Mouse (Mus musculus) ES-Bruce4 (cell line): ENCODE measurements around the gene Atp13a1. TPM values are rescaled to one million over a fixed set of nuclear protein-coding genes. Genes with fewer than 3 reads are reported as not detected.

Experiments
- H3K27ac ChIP-seq: 2 replicates; pipeline ENCODE4 v1.5.1; 2012; ENCODE audit warnings: low read length, inconsistent platforms; ENCODE audit not compliant: insufficient read depth
- H3K27me3 ChIP-seq: 2 replicates; pipeline ENCODE4 v1.6.1; 2012; ENCODE audit warnings: mild to moderate bottlenecking, low read length, inconsistent platforms; ENCODE audit not compliant: control insufficient read depth, poor library complexity, insufficient read depth, severe bottlenecking
- H3K36me3 ChIP-seq: 2 replicates; pipeline ENCODE4 v1.6.1; 2012; ENCODE audit warnings: inconsistent platforms, mild to moderate bottlenecking, low read length, moderate library complexity; ENCODE audit not compliant: control insufficient read depth, poor library complexity, insufficient read depth, severe bottlenecking
- H3K4me1 ChIP-seq: one replicate; pipeline ENCODE4 v1.8.1; 2011; ENCODE audit warnings: low read length; ENCODE audit not compliant: control insufficient read depth, insufficient read depth
- H3K4me3 ChIP-seq: 2 replicates; pipeline ENCODE4 v1.5.1; 2011; ENCODE audit warnings: low read depth, mild to moderate bottlenecking, low read length
- H3K9ac ChIP-seq: 2 replicates; pipeline ENCODE4 v1.6.1; 2012; ENCODE audit warnings: low read depth, mild to moderate bottlenecking, inconsistent platforms; ENCODE audit not compliant: poor library complexity, severe bottlenecking
- H3K9me3 ChIP-seq: replicated peaks from 2 replicates; pipeline ENCODE4 v1.6.1; 2012; ENCODE audit warnings: mild to moderate bottlenecking, low read length, inconsistent platforms; ENCODE audit not compliant: control insufficient read depth, poor library complexity, insufficient read depth, severe bottlenecking
- CTCF ChIP-seq: IDR thresholded peaks from one replicate; pipeline ENCODE4 v1.8.1; 2011; ENCODE audit warnings: low read depth, low read length
- EP300 ChIP-seq: IDR thresholded peaks from 2 replicates; pipeline ENCODE4 v1.6.1; 2011; ENCODE audit warnings: low read depth, low read length; ENCODE audit not compliant: insufficient read depth
- POLR2A ChIP-seq: IDR thresholded peaks from one replicate; pipeline ENCODE4 v1.8.1; 2011; ENCODE audit warnings: low read length; ENCODE audit not compliant: insufficient read depth
- polyA plus RNA-seq: library from polyadenylated mRNA; stranded (reverse); fragments of >200 nt; gene quantifications from 2 replicates; pipeline ENCODE4 v1.2.4, GENCODE M21; 2011; ENCODE audit warnings: low read depth; ENCODE audit not compliant: missing spikeins, insufficient read depth, insufficient read length

Atp13a1 gene
- 31.1 and 32.2 TPM in 2 replicates for polyA plus RNA-seq

- peak within 1 kb of the TSS; percentile 94 for H3K4me3 ChIP-seq
- peaks cover 27% of the 10 kb centered on the region for H3K36me3 ChIP-seq
- H3K4me1 ChIP-seq = no peaks in the 10 kb centered on the region
- H3K27ac ChIP-seq = peak within 1 kb of the TSS; percentile 94
- H3K9me3 ChIP-seq = no peaks in the 10 kb centered on the region
- TF ChIP-seq POLR2A (peak; percentile 90), EP300 (no peak)
- peak within 1 kb of the TSS; percentile 96 for H3K9ac ChIP-seq
- H3K27me3 ChIP-seq = no peaks in the 10 kb centered on the region
Measured at GRCm38 (mm10) chr8:69790773-69791367, at the start of gene Atp13a1, which contains the start of gene Zfp866. TSS of gene Atp13a1 (plus strand) at chr8:69791163. TSS of gene Zfp866 (minus strand) at chr8:69791178.

DNA sequence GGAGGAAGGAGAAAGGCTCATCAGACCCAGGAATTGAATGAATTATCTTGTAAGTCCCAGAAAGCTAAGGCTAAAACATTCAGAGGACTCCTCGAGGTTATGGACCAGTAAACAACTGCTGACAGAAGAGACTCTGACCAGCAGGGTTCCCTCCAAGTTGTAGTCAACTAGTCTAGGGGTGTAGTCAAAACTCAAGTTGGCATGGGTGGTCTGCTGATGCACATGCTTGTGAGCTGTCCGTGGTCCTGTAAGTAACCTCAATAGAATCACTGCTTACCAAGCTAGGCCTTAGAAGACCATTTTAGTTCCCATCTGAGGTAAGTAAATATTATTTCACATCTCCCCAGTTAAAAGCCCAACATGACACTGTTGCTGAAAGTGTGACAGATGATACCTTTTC is 49.7 kb upstream of the Atp13a1 start:
- Histone ChIP-seq H3K27ac (no peak overlapping the region), H3K9ac (no peak overlapping the region), H3K36me3 (peaks cover 2% of the 10 kb centered on the region; the same call in 1 of the 2 replicates), H3K9me3 (no peaks in the 10 kb centered on the region), H3K4me1 (no peaks in the 10 kb centered on the region), H3K27me3 (no peaks in the 10 kb centered on the region), H3K4me3 (no peak overlapping the region)
- TF ChIP-seq CTCF (no peak), POLR2A (no peak), EP300 (no peak)

DNA sequence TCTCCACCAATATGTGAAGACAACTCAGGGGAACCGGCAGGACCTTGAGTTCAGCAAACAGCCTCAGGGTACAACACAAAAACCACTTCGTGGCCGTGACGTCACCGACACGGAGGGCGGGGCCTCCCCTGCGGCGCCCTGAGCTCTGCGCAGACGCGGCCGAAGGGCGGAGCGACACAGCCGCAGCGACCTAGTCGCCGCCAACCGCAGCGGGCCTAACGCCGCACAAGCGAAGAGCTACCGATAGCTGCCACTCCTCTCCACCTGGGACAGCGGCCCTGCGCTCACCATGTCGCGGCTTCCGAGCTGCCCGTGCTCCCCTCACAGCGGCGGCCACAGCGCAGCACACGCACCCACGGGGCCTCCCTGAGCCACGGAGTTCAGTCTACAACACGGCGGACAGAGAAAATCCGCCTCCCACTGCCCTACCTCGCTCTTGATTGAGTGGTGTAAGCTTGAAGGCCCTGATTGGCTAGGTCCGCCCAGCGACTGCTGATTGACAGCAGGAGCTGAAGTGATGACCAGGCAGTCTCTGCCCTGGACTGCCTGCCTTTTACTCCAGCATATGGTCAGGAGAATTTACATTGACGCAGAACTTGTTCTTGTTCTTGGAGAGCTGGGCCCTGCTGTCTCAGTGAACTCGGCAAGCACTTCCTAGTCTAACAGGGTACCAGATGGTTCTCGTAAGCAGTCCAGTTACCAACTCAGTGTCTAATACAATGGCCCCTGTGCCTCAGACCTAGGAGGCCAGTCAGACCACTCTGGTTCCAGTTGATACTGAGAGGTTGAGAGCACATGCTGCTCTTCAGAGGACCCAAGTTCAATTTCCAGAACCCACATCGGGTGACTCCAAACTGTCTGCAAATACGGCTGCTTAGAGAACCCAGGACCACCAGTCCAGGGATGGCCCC is 41.2 kb upstream of the Atp13a1 start, which contains the start of gene Zfp963:
TSS of gene Zfp963 (minus strand) at position 427 of the 911 bp plus-strand sequence.
- Histone ChIP-seq H3K9ac (peak within 1 kb of the TSS; percentile 49), H3K9me3 (no peaks in the 10 kb centered on the region), H3K27me3 (no peaks in the 10 kb centered on the region), H3K4me1 (no peaks in the 10 kb centered on the region), H3K36me3 (no peaks in the 10 kb centered on the region), H3K4me3 (peak within 1 kb of the TSS; percentile 75), H3K27ac (peak within 1 kb of the TSS; percentile 54)
- TF ChIP-seq POLR2A (peak; percentile 96), CTCF (no peak)

DNA sequence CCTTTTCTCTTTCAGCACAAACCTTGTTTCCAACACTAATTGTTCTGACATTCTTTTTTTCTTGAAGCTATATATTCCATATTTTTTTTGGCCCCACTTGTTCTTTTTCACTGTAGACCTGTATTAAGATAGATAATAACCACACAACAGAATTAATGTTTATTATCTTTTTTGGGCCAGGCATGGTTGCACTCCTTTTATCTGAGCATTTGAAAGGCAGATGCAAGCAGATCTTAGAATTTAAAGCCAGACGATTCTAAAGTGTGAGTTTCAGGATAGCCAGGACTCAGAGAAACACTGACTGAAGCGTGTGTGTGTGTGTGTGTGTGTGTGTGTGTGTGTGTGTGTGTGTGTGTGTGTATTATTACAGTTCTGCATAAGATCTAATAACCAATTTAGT is 38.5 kb upstream of the Atp13a1 start:
- H3K4me1 ChIP-seq = no peaks in the 10 kb centered on the region
- H3K9ac ChIP-seq = no peak overlapping the region
- H3K9me3 ChIP-seq = no peaks in the 10 kb centered on the region
- H3K4me3 ChIP-seq = no peak overlapping the region
- no peak for TF ChIP-seq CTCF
- no peak for TF ChIP-seq EP300
- no peak for TF ChIP-seq POLR2A
- no peaks in the 10 kb centered on the region for H3K27me3 ChIP-seq
- no peak overlapping the region for H3K27ac ChIP-seq
- H3K36me3 ChIP-seq = peaks cover 4% of the 10 kb centered on the region

GRCm38 (mm10) chr8:69758316-69758715 is 32.6 kb upstream of the Atp13a1 start:
- H3K4me3 ChIP-seq = no peak overlapping the region
- H3K27me3 ChIP-seq = no peaks in the 10 kb centered on the region
- H3K36me3 ChIP-seq = peaks cover 20% of the 10 kb centered on the region
- H3K4me1 ChIP-seq = no peaks in the 10 kb centered on the region
- no peak overlapping the region for H3K27ac ChIP-seq
- H3K9ac ChIP-seq = no peak overlapping the region
- no peaks in the 10 kb centered on the region for H3K9me3 ChIP-seq
- TF ChIP-seq CTCF = no peak
- TF ChIP-seq EP300 = no peak
- TF ChIP-seq POLR2A = no peak
